Mouse (Mus musculus) G1E (cell line): ENCODE data around the gene Edil3.

Source experiments
- CTCF ChIP-seq: IDR thresholded peaks from 2 replicates; pipeline ENCODE4 v1.5.1; 2012; ENCODE audit warnings: low read depth, low read length, inconsistent platforms, mixed read lengths
- GATA1 ChIP-seq: IDR thresholded peaks from 2 replicates; pipeline ENCODE4 v1.6.1; 2012; ENCODE audit warnings: borderline replicate concordance, low read length, inconsistent platforms, mixed read lengths
- GATA2 ChIP-seq: IDR thresholded peaks from 2 replicates; pipeline ENCODE4 v1.6.1; 2012; ENCODE audit warnings: low read depth, low read length, inconsistent platforms, borderline replicate concordance
- POLR2AphosphoS5 ChIP-seq: IDR thresholded peaks from 2 replicates; pipeline ENCODE4 v1.6.1; 2012; ENCODE audit warnings: low read depth, low read length, inconsistent platforms; ENCODE audit not compliant: insufficient replicate concordance
- TAL1 ChIP-seq: conservative IDR thresholded peaks from 2 replicates; pipeline ENCODE4 v1.6.1; 2012; ENCODE audit warnings: low read depth, low read length, inconsistent platforms, mixed read lengths

GRCm38 (mm10) chr13:88879960-88880359 is 58.7 kb downstream of the Edil3 start:
- TF ChIP-seq CTCF (no peak), GATA1 (no peak), GATA2 (no peak), TAL1 (no peak), POLR2AphosphoS5 (no peak)
